Mouse (Mus musculus): ENCODE data around the gene Thrap3. TPM values are rescaled to one million over a fixed set of nuclear protein-coding genes. Genes with fewer than 3 reads are reported as not detected.
"Not testable (repeated sequence)": the region's sequence is repeated elsewhere in the genome, so short reads cannot be mapped to it uniquely, and the experiment has no call there.

Thrap3 gene
- total and polyA plus RNA-seq, 3 experiments = 37.9 to 118 (median 100) TPM

DNA sequence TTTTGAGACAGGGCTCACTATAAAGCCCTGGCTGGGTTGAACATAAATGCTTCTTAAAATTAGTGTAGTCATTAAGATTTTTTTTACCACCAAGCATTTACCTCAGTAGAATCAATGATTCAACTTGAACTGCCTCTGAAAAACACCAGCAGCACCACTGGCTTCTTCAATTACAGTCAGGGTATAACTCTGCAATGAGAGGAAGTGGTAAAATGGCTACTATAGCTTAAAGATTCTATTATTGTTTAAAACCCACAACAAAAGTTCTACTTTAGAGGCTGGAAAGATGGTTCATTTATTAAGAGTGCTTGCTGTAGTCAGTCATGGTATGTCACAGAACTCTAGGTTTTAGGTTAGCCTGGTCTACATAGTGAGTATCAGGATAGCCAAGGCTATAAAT lies 8.3 kb downstream of the Thrap3 start:
- peaks cover 3% of the 10 kb centered on the region for H3K79me2 ChIP-seq (replicated peaks; ENCODE audit: control insufficient read depth, insufficient read depth, low read length)
- peaks cover 8% of the 10 kb centered on the region for H3K4me1 ChIP-seq (ENCODE audit: control insufficient read depth, insufficient read depth, low read length)
- no peak overlapping the region for H3K9ac ChIP-seq (ENCODE audit: low read depth, low read length)
- intact Hi-C loops (cut with DNase I) = no loop called here
- DNase-seq = no peak
- peaks cover 43% of the 10 kb centered on the region for H3K36me3 ChIP-seq (ENCODE audit: control insufficient read depth, insufficient read depth, low read length)
- no peak overlapping the region for H3K27ac ChIP-seq
- no peaks in the 10 kb centered on the region for H3K27me3 ChIP-seq (ENCODE audit: control insufficient read depth, insufficient read depth, low read length)
- TF ChIP-seq EP300 (IDR thresholded peaks at IDR 0.05; ENCODE audit: insufficient read depth, low read depth, low read length) = no peak
- no peak for TF ChIP-seq CTCF (IDR thresholded peaks at IDR 0.05)
- no peak for TF ChIP-seq POLR2A (IDR thresholded peaks at IDR 0.05; ENCODE audit: insufficient read depth, low read depth, low read length)
- no peak overlapping the region for H3K4me3 ChIP-seq

- no peak for DNase-seq
- no peak overlapping the region for H3K9ac ChIP-seq (ENCODE audit: low read depth, low read length)
- intact Hi-C loops (cut with DNase I) = no loop called here
- H3K4me3 ChIP-seq = no peak overlapping the region
- H3K36me3 ChIP-seq (ENCODE audit: control insufficient read depth, insufficient read depth, low read length) = peaks cover 32% of the 10 kb centered on the region
- 78% methylated on average over 2 of the region's 2 CpGs for WGBS
- TF ChIP-seq CTCF (IDR thresholded peaks at IDR 0.05) (no peak), EP300 (IDR thresholded peaks at IDR 0.05; ENCODE audit: insufficient read depth, low read depth, low read length) (no peak), POLR2A (IDR thresholded peaks at IDR 0.05; ENCODE audit: insufficient read depth, low read depth, low read length) (no peak)
- H3K27me3 ChIP-seq (ENCODE audit: control insufficient read depth, insufficient read depth, low read length) = no peaks in the 10 kb centered on the region
- no peak overlapping the region for H3K27ac ChIP-seq
- peaks cover 3% of the 10 kb centered on the region for H3K79me2 ChIP-seq (replicated peaks; ENCODE audit: control insufficient read depth, insufficient read depth, low read length)
- H3K4me1 ChIP-seq (ENCODE audit: control insufficient read depth, insufficient read depth, low read length) = peaks cover 2% of the 10 kb centered on the region
These were observed 11.9 kb downstream of the Thrap3 start for GRCm38 (mm10) chr4:126190636-126191035.

DNA sequence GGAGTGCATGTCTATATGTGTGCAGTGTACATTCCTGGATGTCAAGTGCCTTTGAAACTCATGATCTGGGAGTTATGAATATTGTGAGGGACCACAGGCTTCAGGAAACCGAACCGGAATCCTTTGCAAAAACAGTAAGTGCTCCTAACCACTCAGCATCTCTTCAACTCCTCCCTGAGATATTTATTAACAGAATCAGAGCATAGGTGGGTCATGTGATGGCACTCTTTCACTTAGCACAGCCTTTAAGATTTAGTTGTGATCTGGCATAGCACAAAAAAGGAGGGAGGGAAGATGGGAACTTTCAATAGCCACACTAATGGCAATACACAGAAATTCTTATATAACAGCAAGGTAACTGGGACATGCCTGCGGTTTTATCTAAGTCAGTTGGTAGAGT lies 15.5 kb downstream of the Thrap3 start:
- H3K36me3 ChIP-seq (ENCODE audit: control insufficient read depth, insufficient read depth, low read length) = peaks cover 35% of the 10 kb centered on the region
- intact Hi-C loops (cut with DNase I) = loop anchor here (2.0 kb wide), 1 partner anchor 14 kb away; no protein-coding TSS in a partner anchor
- no peaks in the 10 kb centered on the region; the same call in 1 of the 2 replicates for H3K79me2 ChIP-seq (replicated peaks; ENCODE audit: control insufficient read depth, insufficient read depth, low read length)
- no peaks in the 10 kb centered on the region for H3K27me3 ChIP-seq (ENCODE audit: control insufficient read depth, insufficient read depth, low read length)
- H3K4me3 ChIP-seq = no peak overlapping the region
- no peak for DNase-seq
- TF ChIP-seq CTCF (IDR thresholded peaks at IDR 0.05) (no peak), POLR2A (IDR thresholded peaks at IDR 0.05; ENCODE audit: insufficient read depth, low read depth, low read length) (no peak), EP300 (IDR thresholded peaks at IDR 0.05; ENCODE audit: insufficient read depth, low read depth, low read length) (no peak)
- 62% methylated on average over 3 of the region's 3 CpGs for WGBS
- no peak overlapping the region for H3K27ac ChIP-seq
- no peak overlapping the region for H3K9ac ChIP-seq (ENCODE audit: low read depth, low read length)
- H3K4me1 ChIP-seq (ENCODE audit: control insufficient read depth, insufficient read depth, low read length) = peaks cover 2% of the 10 kb centered on the region

DNA sequence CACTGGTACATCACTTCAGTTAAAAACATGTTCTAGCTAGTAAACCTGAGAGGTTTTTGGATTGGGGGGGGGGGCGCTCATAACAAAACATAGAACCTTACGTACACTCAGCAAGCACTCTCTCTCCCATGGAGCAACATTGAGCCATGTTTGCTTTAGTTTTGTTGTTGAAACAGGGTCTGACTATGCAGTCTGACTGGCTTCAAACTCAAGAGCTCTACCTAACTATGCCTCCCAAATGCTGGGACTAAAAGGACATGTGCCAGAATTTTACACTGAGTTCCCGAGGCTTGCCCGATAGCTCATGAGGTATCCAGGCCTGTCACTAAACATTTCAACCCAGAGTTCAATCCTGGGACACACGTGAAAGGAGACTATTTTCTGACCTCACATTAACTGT lies 19.5 kb downstream of the Thrap3 start:
- Histone ChIP-seq H3K9ac (ENCODE audit: low read depth, low read length) (no peak overlapping the region), H3K4me1 (ENCODE audit: control insufficient read depth, insufficient read depth, low read length) (peaks cover 6% of the 10 kb centered on the region), H3K4me3 (no peak overlapping the region), H3K27me3 (ENCODE audit: control insufficient read depth, insufficient read depth, low read length) (no peaks in the 10 kb centered on the region), H3K79me2 (replicated peaks; ENCODE audit: control insufficient read depth, insufficient read depth, low read length) (peaks cover 2% of the 10 kb centered on the region; the same call in 1 of the 2 replicates), H3K36me3 (ENCODE audit: control insufficient read depth, insufficient read depth, low read length) (peaks cover 38% of the 10 kb centered on the region), H3K27ac (no peak overlapping the region)
- WGBS = 63% methylated on average over 5 of the region's 5 CpGs
- intact Hi-C loops (cut with DNase I) = no loop called here
- DNase-seq = no peak
- no peak for TF ChIP-seq CTCF (IDR thresholded peaks at IDR 0.05)
- no peak for TF ChIP-seq POLR2A (IDR thresholded peaks at IDR 0.05; ENCODE audit: insufficient read depth, low read depth, low read length)
- TF ChIP-seq EP300 (IDR thresholded peaks at IDR 0.05; ENCODE audit: insufficient read depth, low read depth, low read length) = no peak

DNA sequence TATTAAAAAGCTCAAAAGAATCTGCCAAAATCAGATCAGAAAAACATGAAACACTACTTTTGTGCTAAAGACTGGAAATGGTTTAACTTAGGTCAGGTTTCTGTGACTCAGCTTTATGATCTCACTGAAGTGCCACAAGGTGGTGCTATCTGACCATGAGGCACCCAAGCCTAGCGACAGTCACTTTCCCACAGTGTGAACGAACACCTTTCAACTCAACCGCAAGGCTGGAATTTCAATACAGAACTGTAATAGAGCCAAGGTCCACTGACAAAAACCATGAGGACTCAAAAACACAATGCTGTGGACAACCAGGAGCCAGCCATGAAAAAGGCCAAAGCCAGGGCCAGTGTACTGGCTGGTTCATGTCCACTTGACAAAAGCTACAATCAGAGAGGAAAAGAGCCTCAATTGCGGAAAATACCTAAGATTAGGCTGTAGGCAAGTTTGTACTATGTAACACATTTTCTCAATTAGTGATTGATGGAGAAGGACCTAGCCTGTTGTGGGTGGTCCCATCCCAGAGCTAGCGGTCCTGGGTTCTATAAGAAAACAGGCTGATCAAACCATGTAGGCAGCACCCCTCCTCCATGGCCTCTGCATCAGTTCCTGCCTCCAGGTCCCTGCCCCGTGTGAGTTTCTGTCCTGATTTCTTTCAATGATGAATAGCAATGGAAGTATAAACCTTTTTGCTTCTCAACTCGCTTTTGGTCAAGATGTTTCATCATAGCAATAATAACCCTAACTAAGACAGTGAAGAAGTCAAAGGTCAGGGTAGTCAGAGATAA lies 21.2 kb downstream of the Thrap3 start:
- no peak overlapping the region; the same call in 1 of the 2 replicates for H3K27ac ChIP-seq
- 38% methylated on average over 7 of the region's 7 CpGs for WGBS
- no peak overlapping the region for H3K4me3 ChIP-seq
- DNase-seq = peak in 1 of 2 experiments; percentile 50
- TF ChIP-seq POLR2A (IDR thresholded peaks at IDR 0.05; ENCODE audit: insufficient read depth, low read depth, low read length) = no peak
- TF ChIP-seq EP300 (IDR thresholded peaks at IDR 0.05; ENCODE audit: insufficient read depth, low read depth, low read length) = peak; percentile 94
- peak; percentile 91 for TF ChIP-seq CTCF (IDR thresholded peaks at IDR 0.05)
- peaks cover 4% of the 10 kb centered on the region; the same call in 1 of the 2 replicates for H3K79me2 ChIP-seq (replicated peaks; ENCODE audit: control insufficient read depth, insufficient read depth, low read length)
- peaks cover 4% of the 10 kb centered on the region for H3K4me1 ChIP-seq (ENCODE audit: control insufficient read depth, insufficient read depth, low read length)
- intact Hi-C loops (cut with DNase I) = loop anchor here (1.0 to 2.0 kb wide), 3 partner anchors 45 to 129 kb away; no protein-coding TSS in a partner anchor
- H3K36me3 ChIP-seq (ENCODE audit: control insufficient read depth, insufficient read depth, low read length) = peaks cover 34% of the 10 kb centered on the region
- H3K9ac ChIP-seq (ENCODE audit: low read depth, low read length) = no peak overlapping the region
- no peaks in the 10 kb centered on the region for H3K27me3 ChIP-seq (ENCODE audit: control insufficient read depth, insufficient read depth, low read length)

GRCm38 (mm10) chr4:126175980-126176379 lies 26.6 kb downstream of the Thrap3 start:
- H3K27ac ChIP-seq; H3K4me1 ChIP-seq (ENCODE audit: control insufficient read depth, insufficient read depth, low read length); DNase-seq; intact Hi-C loops (cut with DNase I); H3K27me3 ChIP-seq (ENCODE audit: control insufficient read depth, insufficient read depth, low read length); H3K79me2 ChIP-seq (replicated peaks; ENCODE audit: control insufficient read depth, insufficient read depth, low read length); H3K9ac ChIP-seq (ENCODE audit: low read depth, low read length); H3K4me3 ChIP-seq: not testable (repeated sequence)
- WGBS = 86% methylated on average over 7 of the region's 7 CpGs
- H3K36me3 ChIP-seq (ENCODE audit: control insufficient read depth, insufficient read depth, low read length) = peaks cover 30% of the 10 kb centered on the region
